Mouse (Mus musculus) heart, postnatal 14 days (tissue): ENCODE results near the gene March1. TPM values are rescaled to one million over a fixed set of nuclear protein-coding genes. Genes with fewer than 3 reads are reported as not detected.
"Not testable (repeated sequence)": the region's sequence is repeated elsewhere in the genome, so short reads cannot be mapped to it uniquely, and the experiment has no call there.

Experiments
- DNase-seq, 2 experiments: peaks; one replicate each; pipeline ENCODE4 v3.0.0; 2021 to 2022
- intact Hi-C: fragments of 180-260 bp; cut with DNase I; formaldehyde crosslinking; loops from one replicate; pipeline ENCODE4 v1.15.1; 2025
- total RNA-seq, 2 experiments: library from RNA; stranded (reverse); gene quantifications; 2 replicates each; pipeline ENCODE4 v1.2.3; 2021

The March1 gene
- total RNA-seq, 2 experiments from 2014 or later: 1.2 to 1.3 TPM

DNA sequence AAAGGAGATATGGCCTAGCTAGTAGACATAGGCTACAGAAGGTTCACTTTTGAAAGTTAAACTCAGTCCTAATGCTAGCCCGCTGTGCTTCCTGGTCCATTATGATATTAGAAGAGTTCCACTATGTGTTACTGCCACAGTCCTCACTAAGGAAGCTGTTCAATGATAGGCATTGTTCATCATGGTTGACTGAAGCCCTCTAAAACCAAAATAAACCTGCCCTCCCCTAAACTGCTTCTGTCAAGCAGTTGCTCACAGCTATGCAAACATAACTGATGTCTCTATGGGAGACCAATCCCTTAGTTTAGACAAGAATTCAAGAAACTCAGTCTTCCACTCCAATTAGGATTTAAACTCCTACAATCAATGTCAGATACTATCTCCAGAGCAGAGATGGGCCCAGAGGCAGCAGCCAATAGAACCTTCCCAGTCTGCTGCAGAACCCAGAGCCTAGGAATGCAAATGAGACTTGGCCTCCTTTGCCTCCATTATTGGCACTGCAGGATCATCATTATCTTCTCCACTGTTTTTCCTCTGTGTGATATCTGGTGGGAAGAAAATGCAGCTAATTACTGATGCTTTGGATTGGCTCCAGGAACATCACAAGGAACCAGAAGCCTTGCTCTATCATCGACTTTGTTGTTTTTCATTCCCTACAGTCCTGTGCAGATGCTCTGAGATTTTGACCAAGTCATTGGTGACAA, 787.2 kb downstream of the March1 start:
- intact Hi-C loops: no loop called here
- no peak for DNase-seq

DNA sequence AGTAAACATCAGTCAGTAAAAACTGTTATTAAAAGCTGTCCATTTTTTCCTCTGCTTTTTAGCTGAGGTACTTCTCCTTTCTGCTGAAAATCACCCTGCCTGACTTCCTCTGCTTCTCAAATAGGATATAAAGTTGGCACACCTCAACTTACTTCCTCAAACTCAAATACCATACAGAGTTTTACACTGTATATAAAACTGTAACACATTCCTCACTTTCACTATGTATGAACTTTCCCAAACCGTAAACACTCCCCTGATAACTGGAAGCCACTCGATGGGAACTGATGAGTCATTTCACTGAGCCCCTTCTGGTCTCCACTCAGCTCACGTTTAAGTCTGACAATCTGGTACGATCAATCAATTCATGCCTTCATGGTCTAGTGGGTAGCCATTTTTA, 788.1 kb downstream of the March1 start:
- DNase-seq, intact Hi-C loops: not testable (repeated sequence)

DNA sequence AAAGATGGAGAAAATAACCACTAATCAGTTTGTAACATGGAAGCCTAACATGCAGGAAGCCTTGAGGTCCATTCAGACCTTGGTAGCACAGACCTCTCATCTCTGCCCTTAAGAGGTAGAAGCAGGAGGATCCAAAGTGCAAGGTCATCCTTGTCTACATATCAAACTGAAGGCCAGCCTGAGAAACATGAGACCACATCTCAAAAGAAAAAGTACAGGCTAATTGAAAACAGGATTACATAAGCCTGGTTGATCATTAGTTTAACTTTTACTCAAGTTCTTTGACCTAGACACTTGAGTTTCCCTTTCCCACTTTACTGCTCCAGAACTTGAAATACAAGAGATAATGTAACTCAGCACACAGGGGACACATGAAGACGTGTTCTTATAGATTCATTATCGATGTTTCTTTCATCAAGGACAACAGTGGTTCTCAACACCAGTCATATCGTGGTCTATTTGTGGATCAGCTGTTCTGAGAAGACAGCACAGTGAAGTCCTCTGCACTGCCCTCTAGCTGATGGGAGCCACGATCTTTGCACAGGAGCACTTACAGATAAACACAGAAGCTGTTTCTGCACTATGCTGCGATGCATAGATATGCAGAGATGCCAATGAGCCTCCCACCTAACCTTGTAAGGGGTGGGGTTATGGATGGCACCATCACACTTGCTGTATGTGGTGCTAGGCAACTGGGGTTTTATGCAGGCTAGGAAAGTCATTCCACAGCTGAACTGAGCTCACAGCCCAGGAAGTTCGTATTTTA, 789.1 kb downstream of the March1 start:
- DNase-seq: no peak
- intact Hi-C loops: no loop called here

DNA sequence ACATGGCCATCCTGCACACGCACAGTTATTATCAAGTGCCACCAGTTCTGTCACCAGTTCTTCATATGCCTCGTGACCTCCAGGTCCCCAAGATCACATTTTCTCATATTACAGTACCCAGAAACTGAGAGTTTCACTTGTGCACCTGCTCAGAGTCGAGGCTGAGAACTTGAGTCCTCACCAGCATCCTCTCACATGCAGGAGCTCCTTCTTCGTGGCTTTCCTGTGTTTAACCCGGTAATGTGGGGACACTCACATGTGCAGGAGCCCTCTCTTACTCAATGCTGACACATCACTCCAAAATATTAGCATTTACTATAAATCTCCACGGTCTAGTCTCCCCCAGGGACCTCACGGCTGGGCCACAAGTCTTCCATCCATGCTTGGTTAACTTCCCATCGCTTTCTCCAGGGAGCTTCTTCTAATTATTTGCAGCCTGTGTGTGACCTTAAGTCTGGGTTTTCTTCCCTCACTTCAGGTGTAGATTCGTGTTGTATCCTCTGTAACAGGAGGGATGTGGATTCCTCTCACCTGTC, 792.4 kb downstream of the March1 start:
- DNase-seq: no peak
- intact Hi-C loops: no loop called here

DNA sequence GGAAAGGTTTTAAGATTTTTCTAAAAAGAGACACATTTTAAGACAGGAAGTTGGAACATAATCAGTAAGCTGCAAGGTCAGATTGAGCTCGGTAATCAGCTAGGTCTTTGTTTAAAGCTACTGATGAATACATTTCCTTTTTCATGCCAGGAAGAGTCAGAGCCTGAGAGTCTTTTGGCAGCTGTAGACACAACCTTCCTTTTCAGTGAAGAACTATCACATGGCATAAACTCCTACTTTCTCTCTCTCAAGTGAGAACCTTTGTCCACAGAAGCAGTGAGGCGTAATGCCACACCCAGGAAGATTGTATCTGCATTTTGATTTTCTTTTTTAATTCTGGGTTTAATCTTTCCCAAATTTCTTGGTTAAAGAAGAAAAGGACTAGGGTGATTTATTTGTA, 795.4 kb downstream of the March1 start:
- intact Hi-C loops: no loop called here
- no peak for DNase-seq

DNA sequence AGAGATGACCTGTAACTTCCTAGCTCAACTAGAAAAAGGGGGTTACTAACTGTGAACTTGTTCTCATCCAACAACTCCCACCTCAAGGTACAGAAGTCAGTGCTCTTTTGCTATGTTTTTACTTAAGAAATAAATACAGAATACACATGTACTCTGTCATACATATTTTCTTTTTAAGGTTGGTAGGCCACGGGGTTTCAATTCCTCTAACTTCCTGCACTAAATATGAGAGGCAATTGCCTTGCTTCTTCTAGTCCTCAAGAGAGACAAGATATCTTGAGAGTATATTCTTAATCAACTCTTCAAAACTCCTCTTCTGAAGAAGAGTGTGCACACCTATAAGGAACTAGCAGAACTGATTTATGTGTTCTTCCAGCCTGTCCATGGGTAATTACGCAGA, 797.5 kb downstream of the March1 start:
- intact Hi-C loops: no loop called here
- DNase-seq: no peak

DNA sequence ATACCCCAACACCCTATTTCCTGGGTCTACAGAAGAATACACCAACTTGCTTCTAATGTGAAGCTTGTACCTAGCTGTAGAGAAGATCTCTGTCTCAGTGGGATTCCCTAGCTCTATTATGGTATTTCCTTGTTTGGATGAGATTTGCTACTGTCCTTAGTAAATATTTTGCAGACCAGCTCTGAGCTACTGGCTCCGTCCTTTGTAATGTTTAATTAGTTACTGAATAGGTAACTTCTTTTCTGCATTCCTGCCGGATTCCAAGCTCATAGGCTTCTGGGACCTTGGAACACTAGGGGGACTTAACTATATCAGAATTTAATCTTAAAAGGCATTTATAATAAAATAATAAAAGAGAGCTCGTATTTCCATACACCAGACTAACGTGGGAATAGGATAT, 799.9 kb downstream of the March1 start:
- DNase-seq, intact Hi-C loops: not testable (repeated sequence)

DNA sequence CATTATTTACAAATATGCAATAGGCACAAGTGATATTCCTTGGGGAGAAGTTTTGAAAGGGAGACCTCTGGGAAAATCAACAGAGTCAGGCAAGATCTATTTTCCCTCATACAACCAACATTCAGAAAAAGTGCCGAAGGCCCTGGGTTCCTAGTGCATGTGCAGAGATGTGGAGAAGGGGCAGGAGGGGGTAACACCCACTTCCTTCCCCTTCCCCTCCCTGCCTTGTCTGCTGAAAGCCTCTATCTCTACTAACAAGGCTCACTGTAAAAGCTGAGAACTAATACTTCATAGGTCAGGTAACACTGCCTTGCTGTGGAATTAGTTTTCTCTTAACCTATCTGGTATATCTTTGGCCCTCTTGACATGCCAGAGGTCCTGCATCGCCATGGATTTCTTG, 812.9 kb downstream of the March1 start:
- intact Hi-C loops: no loop called here
- no peak for DNase-seq

DNA sequence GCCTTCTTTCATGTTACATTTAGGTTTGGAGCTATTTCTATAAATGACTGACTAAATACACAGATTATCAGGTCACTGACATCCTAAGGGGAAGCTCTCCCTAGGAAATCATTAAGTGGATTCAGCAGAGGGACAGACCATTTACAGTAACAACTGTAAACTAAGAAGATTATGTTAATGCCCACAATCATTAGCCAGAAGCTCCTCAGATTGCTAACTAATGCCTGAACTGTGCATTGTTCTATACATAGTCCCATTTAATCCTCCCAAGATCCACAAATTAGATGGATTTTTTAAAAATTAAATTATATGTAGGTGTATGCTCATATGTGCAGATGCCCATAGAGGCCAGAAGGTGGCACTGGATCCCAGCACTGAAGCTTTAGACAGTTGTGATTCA, 815.9 kb downstream of the March1 start:
- DNase-seq: no peak
- intact Hi-C loops: no loop called here

DNA sequence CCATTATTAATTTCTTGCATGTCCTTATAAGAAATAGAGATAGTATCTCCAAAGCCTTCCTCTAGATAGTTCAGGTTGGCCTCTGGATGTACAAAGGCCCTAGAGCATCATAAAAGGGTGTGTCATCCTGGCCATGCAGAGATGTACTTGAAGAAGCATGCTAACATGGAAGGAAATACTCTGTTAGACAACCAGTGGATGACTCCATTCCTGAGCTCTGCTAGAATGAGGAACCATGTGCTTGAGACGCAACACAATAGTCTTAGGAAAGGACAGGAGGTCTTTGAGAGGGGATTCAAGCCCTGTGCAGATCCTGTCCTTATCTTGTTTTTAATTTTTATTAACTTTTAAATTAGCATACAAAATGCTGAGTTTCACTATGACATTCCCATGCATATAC, 819.1 kb downstream of the March1 start:
- DNase-seq: no peak
- intact Hi-C loops: no loop called here

DNA sequence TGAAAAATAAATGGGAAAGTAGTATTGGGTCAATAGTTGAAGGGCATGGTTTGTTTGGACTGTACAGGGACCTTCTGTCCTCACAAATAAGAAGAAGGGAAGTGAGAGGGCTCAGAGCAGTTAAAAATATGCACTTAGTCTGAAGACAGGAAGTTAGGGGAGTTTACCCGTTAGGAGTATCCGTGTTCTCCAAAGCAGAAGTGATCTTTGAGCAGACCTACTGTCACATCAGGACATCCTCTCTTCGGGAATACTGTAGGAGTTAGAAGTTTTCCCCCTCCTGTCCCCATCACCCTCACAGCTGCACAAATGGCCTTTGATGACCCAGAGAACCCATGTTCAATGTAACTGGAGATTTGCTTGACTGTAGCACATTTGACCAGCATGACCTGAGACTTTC, 820.2 kb downstream of the March1 start:
- DNase-seq: no peak
- intact Hi-C loops: no loop called here

DNA sequence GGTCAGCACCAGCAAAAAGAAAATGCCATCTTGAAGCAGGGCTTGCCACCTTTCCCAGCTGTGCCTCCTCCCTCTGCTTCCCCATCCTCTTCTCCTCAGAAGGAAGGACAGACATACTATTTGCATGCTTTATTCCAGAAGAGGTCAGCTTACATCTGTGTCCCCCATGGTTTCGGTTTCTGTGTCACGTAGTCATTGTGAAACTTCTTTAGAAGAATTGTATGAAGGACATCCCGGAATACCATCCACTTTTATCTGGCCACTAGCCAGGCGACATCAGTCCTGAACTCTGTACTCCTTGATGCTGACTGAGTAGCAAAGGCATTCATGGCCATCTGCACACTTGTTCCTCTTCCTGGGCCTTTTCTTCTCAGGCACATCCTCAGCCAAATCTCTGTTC, 820.8 kb downstream of the March1 start:
- peak; percentile 12 to 13 for DNase-seq
- intact Hi-C loops: no loop called here

DNA sequence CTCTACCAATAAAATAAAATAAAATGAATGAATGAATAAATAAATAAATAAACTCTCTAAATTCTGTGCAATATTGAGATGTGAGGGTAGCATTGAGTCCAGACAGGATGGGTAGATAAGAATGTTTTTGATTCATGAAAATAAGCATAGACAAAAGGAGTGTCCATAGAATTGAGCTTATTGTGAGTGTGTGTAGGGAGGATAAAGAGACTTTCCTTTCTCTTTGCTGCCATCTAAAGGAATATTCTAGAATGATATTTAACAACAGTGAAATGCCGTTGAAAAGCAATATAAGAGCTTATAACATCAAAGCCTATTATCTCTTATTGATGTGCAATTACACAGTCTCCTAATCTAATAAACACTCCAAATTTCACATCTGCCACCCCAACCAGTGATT, 823.4 kb downstream of the March1 start:
- no peak for DNase-seq
- intact Hi-C loops: loop anchor here (2.0 kb wide), 1 partner anchor 118 kb away; no protein-coding TSS in a partner anchor

DNA sequence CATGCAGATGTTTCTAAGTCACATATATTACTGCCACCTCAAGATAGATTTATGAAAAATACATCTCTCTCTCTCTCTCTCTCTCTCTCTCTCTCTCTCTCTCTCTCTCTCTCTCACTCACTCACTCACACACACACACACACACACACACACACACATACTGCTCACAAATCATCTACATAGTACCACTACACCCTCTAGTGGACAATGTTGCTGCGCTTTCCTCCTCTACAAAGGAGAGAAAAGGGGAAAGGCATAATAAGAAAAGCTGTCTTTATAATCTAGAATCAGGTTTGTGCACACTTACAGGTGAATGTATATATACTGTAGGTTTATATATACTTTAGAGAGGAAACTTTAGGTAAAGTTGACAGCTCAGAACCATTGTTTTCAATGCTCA, 825.1 kb downstream of the March1 start:
- intact Hi-C loops: no loop called here
- DNase-seq: peak in 1 of 2 experiments; percentile 14

DNA sequence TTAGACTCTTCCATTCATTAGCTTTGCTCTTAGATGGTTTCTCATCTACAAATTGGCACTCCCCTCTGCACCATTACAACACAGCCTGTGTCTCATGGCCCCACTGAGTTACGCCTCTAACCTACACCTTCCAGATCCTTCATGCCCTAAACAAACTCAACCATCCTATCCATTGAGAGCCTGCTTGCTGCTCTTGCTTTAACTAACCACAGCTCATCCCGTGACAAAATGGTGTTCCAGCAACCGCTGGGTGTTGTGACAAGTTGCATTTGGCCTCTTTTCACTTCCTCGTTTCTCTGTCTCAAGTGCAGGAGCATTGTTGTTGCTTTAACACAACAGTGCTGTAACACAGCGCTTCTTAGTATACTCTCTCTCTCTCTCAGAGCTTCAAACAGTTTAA, 826.4 kb downstream of the March1 start:
- no peak for DNase-seq
- intact Hi-C loops: no loop called here

DNA sequence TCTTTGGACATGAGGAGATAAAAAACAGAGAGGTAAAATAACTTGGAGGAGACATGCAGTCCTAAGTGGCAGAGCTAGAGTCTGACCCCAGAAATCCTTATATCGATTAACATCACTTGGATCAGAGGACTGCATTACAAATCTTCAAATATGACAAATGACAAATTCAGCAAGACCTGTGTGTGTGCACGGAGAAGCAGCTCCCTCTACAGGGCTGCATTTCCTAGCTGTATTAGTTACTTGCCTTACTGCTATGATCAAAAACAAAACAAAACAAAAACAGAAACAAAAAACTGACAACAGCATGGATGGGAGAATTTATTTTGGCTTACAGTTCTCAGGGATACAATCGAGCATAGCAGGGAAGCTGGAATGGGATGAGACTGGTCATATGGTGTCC, 827.7 kb downstream of the March1 start:
- intact Hi-C loops: no loop called here

DNA sequence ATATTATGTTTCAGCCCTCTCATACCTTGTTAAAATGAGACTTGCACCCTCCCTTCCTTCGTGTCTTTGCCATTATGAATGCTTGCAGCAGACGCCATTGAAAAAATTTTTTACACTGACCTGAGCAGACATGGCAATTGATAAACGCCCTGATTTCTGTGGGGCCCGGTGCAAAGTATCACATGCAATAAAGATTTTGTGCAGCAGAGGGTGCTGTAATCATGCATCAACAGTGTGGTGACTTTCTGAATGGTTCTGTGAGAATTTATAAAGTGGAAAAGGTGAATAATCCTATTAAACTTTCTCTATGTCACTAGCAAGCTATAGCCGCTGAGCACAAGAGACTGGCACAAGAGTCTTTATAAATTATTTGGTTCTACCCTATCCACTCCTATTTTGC, 833.0 kb downstream of the March1 start:
- DNase-seq: peak; percentile 15 to 49
- intact Hi-C loops: no loop called here

More for the DNA sequence above, 827.7 kb downstream of the March1 start:
- DNase-seq: no peak

DNA sequence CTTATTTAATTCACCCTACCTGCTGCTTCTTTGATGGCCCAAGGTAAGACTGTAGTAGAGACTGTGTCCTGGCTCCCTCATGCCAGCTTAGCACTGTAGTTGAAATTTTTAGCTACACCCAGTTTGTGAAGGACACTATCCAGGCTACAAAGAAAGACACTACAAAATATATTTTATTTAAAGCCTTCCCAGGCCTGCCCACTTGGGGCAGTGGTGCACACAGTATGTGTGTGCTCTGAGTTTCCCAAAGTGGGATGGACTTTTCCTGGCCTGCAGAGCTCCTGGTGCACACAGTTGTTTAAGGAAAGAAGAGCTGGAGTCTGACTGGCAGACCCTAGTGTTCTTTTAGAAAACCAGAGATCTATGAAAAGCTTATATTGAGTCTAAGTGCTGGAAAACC, 839.4 kb downstream of the March1 start:
- intact Hi-C loops: no loop called here
- DNase-seq: no peak

DNA sequence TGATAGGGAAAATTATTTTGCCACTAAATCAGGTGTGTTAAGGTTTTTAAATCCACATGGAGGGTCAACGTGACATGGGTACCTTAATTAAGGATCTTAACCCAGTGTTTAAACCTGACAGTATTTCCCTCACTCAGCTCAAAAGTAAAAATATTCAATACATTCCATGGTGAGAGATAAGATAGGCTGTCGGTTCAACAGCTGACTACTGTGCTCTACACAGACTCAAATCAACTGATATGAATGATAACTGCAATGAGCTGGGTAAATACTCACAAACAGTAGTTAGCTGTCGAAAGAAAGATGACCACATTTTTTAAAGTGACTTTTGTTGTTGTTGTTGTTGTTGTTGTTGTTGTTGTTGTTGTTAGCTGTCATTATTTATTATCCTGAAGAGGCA, 852.1 kb downstream of the March1 start:
- no peak for DNase-seq

DNA sequence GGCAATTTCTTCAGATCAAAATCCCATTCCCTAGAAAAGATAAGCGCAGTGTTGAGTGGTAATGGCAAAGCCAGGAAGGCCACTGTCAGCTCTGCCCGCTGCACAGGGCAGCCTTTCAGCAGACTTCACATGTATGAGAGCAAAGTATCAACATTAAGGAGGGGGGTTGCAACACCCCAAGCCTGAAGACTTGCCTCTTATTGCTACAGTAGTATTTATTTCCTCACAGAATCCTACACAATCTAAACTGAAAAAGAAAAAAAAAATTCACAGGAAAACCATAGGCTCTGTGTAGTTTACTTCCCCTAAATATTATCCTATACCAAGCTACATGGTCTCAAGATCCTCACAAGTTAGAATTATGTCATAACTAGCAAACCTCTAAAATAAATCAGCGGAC, 859.2 kb downstream of the March1 start:
- intact Hi-C loops: no loop called here
- no peak for DNase-seq

More for the DNA sequence above, 852.1 kb downstream of the March1 start:
- intact Hi-C loops: no loop called here

DNA sequence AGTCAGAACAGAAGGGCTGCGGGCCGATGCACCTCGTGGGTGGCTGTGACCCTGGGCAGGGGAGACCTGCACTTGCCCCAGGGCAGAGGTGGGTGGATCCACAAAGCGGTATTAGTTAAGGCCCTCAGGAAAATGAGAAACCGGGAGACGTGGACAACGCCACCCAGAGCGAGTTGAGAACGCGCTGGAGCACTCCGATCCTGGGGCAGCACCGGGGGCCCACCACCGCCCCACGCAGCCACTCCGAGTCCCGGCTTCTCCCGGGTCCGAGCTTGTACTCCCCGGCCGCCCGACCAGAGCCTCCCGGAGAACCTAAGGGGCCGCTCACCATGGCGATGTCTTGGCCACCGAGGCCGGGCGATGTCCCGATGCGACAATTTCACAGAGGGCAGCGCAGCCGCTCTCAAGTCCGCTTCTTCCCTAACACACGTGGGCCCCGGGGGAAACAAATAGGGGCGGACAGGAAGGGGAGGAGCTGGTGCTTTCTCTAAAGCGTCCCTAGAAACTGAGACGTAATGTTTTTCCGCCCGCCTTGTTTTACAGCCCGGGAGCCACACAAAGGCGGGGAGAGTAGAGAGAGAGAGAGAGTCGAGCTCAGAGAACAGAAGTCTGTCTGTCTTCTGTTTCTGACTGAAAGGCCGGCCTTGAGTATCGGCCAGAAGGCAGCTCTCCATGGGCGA, 868.5 kb downstream of the March1 start, which contains the start of gene Tma16:
TSS of gene Tma16 (minus strand) at position 447 of the 680 bp plus-strand sequence.
- intact Hi-C loops: no loop called here

More for the DNA sequence above, 868.5 kb downstream of the March1 start, which contains the start of gene Tma16:
- peak; percentile 74 to 84 for DNase-seq
